Mouse (Mus musculus) erythroblast, adult 5-6 weeks (primary cell): ENCODE measurements around the gene Gapdh. TPM values are rescaled to one million over a fixed set of nuclear protein-coding genes. Genes with fewer than 3 reads are reported as not detected.

Source experiments
- ATAC-seq: replicated peaks from 2 replicates; pipeline ENCODE4 v1.8.0; 2016; ENCODE audit warnings: moderate number of reproducible peaks, mild to moderate bottlenecking, moderate TSS enrichment, inconsistent platforms; ENCODE audit not compliant: poor library complexity, low FRiP score, severe bottlenecking
- total RNA-seq, 2 experiments: library from RNA; stranded (forward) in 1 of 2; stranded (reverse) in 1 of 2; fragments of 150-400 nt in 1 of 2; fragments of 200-764, 138-1000 nt in 1 of 2; gene quantifications; 2 replicates each; pipeline versions ENCODE4 v1.2.3 to v1.2.4; 2015 to 2017; ENCODE audit warnings: low replicate concordance in 2 of 2

The Gapdh gene
- total RNA-seq (2015; ENCODE audit: low replicate concordance) (912 and 913 TPM in 2 replicates), total RNA-seq (2017; ENCODE audit: low replicate concordance) (174 and 278 TPM in 2 replicates)

GRCm38 (mm10) chr6:125166051-125166751, at the start of gene Gapdh:
Gapdh (minus strand) TSS chr6:125166467.
- ATAC-seq: no peak

DNA sequence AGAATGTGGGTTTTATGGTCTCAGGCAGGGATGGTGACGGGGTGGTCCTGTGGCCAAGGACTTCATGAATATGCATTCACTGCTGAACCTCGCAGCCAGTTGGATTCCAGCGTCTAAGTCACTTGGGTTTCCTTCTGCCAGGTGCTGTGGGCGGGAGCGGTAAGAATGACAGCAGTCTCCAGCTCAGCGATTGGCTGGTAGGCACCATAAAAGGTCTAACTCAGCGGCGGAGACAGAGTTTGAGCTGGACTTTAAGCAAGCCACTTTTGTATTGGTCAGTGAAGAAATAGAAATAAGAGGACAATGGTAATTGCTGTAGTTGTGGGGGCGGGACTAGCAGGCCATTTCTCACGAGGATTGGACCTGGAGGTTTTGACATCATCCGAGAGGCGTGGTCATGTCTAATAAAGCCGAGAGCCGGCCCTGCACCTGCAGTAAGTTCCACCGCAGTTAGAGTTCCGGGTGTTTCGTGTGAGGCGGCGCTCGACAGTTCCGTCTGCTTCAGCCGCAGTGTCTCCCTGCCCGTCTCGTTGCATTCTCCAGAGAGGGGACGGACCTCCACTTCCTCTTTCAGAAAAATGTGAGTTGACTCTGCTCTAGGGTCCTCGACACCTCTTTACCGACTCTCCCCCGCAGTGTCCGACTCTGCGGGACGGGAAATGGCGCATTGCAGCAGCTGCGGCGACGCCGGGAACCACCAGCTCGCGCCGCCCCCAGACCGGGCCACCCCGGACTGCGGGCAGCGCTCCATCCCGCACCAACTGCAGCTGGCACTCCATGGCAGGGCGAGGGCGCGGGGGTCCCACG, 49.1 kb upstream of the Gapdh start, which contains the start of gene Vamp1:
TSS of gene Vamp1 (plus strand) at position 404 of the 807 bp plus-strand sequence.
- ATAC-seq: peak; percentile 97

DNA sequence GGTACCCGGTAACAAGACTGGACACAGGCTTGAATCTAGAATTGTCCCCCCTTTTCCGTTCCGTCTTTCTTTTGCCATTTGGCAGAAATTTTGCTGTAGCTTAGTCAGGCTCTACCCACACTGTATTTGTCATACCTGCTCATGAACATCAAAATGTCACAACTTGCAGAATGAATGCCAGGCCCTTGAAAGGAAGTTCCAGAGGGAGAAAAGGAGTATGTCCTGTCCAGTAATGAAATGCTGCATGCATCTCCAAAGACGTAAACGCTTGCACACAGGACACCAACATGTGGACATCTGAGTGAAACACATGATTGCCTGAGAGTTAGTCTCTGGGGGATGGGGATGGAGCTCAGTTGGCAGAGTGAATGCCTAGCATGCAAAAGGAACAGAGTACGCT, 47.4 kb upstream of the Gapdh start:
- no peak for ATAC-seq

DNA sequence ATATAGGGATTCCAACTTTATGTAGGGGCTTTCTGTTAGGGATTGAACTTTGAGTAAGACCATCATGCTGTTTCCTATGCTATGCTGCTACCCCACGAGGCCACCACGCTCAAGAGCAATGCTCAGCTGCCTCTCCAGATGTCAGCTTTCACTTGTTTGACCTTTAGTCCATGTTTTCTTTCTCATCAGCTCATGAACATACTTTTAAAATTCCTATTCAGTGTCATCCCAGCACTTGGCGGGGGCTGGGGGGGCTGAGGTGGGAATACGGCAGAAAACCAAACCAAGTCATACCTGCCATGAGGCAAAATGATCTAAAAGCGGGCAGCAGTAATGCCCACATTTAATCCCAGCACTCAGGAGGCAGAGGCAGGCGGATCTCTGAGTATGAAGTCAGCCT, 46.9 kb upstream of the Gapdh start:
- no peak for ATAC-seq

DNA sequence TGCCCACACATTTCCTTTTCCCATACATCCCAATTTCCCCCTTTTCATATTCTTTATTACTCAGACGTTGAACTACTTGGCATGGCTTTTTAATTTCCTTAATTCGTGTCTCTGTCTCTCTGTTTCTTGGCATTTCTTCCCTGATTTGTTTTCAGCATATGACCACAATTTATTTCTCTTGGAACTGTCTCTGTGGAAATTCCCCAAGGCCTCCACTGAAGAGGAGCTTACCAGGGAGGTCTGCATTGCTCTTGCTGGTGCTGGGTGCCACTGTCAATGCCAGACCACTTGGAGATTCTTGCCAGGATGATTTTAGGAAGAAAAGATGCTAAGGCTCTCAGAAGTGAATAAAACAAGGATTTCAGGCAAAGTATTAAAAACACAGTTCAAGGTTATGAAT, 46.4 kb upstream of the Gapdh start:
- no peak for ATAC-seq

DNA sequence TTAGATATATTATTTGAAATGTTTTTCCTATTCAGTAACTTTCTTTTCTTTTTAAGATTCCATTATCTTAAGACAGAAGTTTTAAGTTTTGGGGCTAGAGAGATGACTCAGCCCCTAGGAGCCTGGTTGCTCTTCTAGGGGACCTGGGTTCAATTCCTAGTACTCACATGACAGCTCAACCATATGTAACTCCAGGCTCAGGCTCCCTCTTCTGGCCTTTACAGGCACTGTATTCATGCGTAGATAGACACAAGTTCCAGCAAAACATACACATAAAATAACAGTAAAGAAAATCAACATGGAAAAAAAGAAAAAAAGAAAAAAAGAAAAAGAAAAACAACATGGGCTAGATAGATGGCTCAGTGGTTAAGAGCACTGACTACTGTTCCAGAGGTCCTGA, 44.2 kb upstream of the Gapdh start:
- no peak for ATAC-seq

- no peak for ATAC-seq
Measured at GRCm38 (mm10) chr6:125197166-125197565, 30.9 kb upstream of the Gapdh start.

- ATAC-seq: no peak
Measured at GRCm38 (mm10) chr6:125196301-125196700, 30.0 kb upstream of the Gapdh start.

DNA sequence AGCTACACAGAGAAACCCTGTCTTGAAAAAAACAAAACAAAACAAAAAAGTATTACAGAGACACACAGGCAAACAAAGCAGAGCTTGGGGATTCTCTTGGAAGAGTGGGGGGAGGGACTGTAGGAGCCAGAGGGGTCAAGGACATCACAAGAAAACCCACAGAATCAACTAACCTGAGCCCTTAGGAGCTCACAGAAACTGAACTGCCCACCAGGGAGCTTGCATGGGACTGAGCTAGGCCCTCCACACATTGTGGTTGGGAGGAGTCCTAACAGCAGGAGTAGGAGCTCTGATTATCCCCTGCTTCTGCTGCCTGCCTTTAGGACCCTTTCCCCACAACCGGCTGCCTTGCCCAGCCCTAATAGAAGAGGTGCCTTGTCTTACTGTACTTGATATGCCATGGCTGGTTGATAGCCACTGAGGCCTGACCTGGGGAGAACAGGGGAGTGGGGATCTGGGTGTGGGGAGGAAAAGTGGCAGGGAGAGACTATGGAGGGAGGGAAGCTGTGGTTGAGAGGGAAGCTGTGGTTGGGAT, 29.3 kb upstream of the Gapdh start:
- no peak for ATAC-seq

- ATAC-seq: no peak
Measured at GRCm38 (mm10) chr6:125193390-125193789, 27.1 kb upstream of the Gapdh start.

DNA sequence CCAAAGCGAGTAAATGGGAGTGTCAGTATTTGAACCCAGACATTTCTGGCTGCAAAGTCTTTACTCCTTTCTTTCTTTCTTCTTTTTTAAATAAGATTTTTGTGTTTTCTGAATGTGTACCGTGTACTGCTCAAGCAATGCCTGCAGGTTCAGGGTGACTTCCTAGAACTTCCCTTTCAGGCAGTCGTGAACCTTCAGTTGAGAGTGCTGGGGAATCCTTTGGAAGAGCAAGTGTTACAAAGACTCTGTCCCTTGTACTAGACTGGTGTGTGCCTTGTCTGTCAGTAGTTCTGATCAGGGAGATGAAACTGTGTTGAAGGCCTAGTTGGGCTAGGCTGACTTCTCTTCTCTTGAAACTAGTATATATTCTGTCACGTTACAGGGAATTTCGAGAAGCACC, 26.6 kb upstream of the Gapdh start:
- ATAC-seq: no peak

DNA sequence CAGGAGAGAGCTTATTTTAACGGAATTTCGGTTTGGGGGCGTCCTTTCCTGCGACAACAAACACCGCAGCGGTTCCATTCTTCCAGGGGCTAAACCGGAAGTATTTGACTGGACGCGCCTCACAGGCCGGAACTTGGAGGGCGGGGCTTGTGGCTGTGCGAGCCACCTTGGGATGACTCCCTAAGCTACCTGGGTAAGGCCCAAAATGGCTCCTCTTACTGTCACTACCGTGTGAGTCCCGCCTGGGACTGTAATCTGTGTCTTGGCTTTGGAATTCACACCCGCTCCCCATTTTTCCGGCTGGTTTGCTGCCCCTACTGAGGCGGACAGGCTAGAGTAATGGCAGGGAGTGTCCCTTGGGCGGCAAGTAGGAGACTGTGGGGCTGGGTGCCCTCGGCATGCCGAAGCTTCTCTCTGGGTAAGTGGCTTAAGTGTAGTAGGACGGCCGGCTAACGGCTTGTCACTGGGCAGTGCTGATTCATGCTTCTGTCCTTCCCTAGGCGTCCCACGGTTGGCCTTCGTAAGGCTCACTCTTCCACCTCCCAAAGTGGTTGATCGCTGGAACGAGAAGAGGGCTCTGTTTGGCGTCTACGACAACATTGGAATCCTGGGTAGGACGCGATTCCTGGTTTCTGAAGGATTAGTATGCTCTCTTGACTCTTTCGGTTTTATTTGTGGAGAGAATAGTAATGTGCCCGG, 25.9 kb upstream of the Gapdh start:
- ATAC-seq: peak; percentile 84

DNA sequence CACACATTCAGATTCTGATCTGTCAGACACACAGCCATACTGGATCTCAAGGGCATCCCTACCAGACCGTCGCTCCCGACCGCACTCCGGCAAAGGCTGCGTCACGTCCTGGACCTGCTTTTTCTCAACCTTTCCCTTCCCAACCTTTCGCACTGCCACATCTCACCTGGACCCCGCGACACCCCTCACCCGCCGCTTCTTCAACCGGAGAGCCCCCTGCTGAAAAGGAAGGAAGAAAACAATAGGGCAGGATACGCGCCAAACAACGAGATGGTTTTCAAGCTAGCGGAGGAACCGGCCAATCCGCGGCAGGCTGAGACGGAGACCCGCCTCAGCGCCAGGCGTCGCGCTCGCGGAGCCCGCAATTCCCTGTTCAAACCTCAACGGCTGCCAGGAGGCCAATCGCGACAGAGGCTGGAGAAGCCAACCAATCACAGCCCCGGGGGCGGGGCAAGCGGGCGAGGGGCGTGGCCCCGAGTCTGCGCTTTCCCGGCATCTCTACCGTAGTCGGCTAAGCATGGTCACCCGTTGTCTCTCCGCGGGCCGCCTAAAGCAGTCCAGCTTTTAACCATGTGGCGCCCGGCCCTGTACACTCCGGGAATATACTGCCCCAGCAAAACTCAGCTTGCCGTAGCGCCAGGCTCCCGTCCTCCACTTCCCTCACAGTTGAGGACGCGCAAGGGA, 25.2 kb upstream of the Gapdh start, which contains the start of the genes Ncapd2 and Mrpl51:
TSS of gene Ncapd2 (minus strand) at position 370 of the 684 bp plus-strand sequence.
TSS of gene Mrpl51 (plus strand) at position 470 of the 684 bp plus-strand sequence.
- ATAC-seq: peak; percentile 90

DNA sequence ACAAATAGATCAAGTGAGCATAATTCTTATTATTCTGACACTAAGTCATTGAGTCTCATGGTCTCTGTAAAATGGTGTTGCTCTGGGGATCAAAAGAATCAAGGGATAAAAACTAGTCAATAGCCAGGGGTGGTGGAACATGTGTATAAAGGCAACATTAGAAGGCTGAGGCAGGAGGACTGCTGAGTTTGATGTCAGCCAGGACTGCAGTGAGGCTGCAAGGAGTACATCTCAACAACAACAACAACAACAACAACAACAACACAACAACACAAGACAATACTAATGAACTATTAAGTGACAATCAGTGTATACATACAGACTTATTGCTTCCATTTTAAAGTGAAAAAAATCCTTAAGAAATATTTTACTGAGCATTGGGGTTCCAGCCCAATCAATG, 24.5 kb upstream of the Gapdh start:
- ATAC-seq: no peak

- no peak for ATAC-seq
Measured at GRCm38 (mm10) chr6:125186203-125186602, 19.9 kb upstream of the Gapdh start.

- no peak for ATAC-seq
Measured at GRCm38 (mm10) chr6:125182133-125182532, 15.9 kb upstream of the Gapdh start.

GRCm38 (mm10) chr6:125179601-125180000, 13.3 kb upstream of the Gapdh start:
- no peak for ATAC-seq

DNA sequence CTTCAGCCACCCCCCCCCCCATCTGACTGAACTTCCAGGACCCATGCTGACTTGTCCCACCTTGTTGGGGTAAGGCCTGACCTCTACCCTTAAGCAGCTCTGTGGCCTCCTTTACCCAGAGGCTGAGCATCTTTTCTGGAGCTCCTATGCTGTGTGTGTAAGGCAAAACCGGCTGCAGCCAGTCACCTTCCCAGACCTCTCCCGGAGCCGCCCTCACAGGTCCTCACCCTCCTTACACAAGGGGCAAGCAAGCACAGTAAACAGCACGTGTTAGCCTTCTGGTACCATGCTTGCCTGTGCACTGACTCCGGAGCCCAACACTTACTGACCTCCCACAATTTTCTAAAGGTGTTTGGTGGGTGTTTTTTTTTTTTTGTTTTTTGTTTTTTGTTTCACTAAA, 9.2 kb upstream of the Gapdh start:
- ATAC-seq: no peak

DNA sequence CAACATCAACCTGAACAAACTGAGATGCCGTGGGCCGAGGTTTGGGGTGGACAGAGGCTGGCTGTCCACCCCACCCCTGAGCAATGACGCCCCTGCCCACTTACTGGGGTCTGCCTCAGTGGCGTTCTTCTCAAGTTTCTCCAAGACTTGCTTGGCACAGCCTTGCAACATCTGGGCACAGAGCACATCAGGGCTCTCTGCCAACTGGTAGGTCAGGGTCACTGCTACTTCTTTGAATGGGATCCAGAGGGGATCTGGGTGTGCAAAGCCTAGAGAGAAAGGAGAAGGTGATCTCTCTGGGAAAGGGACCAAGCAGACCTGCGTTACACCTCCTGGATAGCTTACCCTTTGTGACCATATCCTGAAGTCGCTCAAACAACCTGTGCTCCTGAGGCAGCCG, 7.0 kb upstream of the Gapdh start:
- no peak for ATAC-seq

- no peak for ATAC-seq
Measured at GRCm38 (mm10) chr6:125172474-125172873, 6.2 kb upstream of the Gapdh start.
